Mouse (Mus musculus) G1E (cell line): ENCODE data around the gene Prap1. TPM values are rescaled to one million over a fixed set of nuclear protein-coding genes. Genes with fewer than 3 reads are reported as not detected.

Experiments used
- ATAC-seq: 2 replicates; pipeline ENCODE4 v1.8.0; 2016; ENCODE audit warnings: mild to moderate bottlenecking; ENCODE audit not compliant: insufficient number of reproducible peaks, poor library complexity, low FRiP score, severe bottlenecking; ENCODE audit errors: extremely low read depth
- DNase-seq: peaks from one replicate; pipeline ENCODE4 v3.0.0; 2012; ENCODE audit warnings: low spot score
- H3K27me3 ChIP-seq: 2 replicates; pipeline ENCODE4 v1.6.1; 2012; ENCODE audit warnings: mild to moderate bottlenecking, low read length, inconsistent platforms; ENCODE audit not compliant: insufficient read depth
- H3K36me3 ChIP-seq: replicated peaks from 2 replicates; pipeline ENCODE3; 2012; ENCODE audit warnings: mild to moderate bottlenecking, inconsistent platforms
- H3K4me1 ChIP-seq: 2 replicates; pipeline ENCODE4 v1.6.1; 2012; ENCODE audit warnings: low read depth, low read length, inconsistent platforms, mixed read lengths; ENCODE audit not compliant: insufficient read depth
- H3K4me3 ChIP-seq: 2 replicates; pipeline ENCODE4 v1.5.1; 2012; ENCODE audit warnings: low read depth, mild to moderate bottlenecking, inconsistent platforms, low read length, moderate library complexity, mixed read lengths
- H3K9me3 ChIP-seq: replicated peaks from 2 replicates; pipeline ENCODE4 v1.6.1; 2012; ENCODE audit warnings: inconsistent platforms
- CTCF ChIP-seq: IDR thresholded peaks from 2 replicates; pipeline ENCODE4 v1.5.1; 2012; ENCODE audit warnings: low read depth, low read length, inconsistent platforms, mixed read lengths
- GATA1 ChIP-seq: IDR thresholded peaks from 2 replicates; pipeline ENCODE4 v1.6.1; 2012; ENCODE audit warnings: borderline replicate concordance, low read length, inconsistent platforms, mixed read lengths
- GATA2 ChIP-seq: IDR thresholded peaks from 2 replicates; pipeline ENCODE4 v1.6.1; 2012; ENCODE audit warnings: low read depth, low read length, inconsistent platforms, borderline replicate concordance
- POLR2AphosphoS5 ChIP-seq: IDR thresholded peaks from 2 replicates; pipeline ENCODE4 v1.6.1; 2012; ENCODE audit warnings: low read depth, low read length, inconsistent platforms; ENCODE audit not compliant: insufficient replicate concordance
- TAL1 ChIP-seq: conservative IDR thresholded peaks from 2 replicates; pipeline ENCODE4 v1.6.1; 2012; ENCODE audit warnings: low read depth, low read length, inconsistent platforms, mixed read lengths
- polyA plus RNA-seq: library from polyadenylated mRNA; stranded (reverse); fragments of >175 nt; gene quantifications from 2 replicates; pipeline ENCODE4 v1.2.3, GENCODE M21; 2012
- total RNA-seq, 2 experiments: library from RNA; stranded (forward) in 1 of 2; stranded (reverse) in 1 of 2; fragments of 200-1000 nt in 1 of 2; fragments of >200 nt in 1 of 2; fragmentation: Nextera tagmentation in 1 of 2; gene quantifications; 2 replicates each; pipeline ENCODE4 v1.2.3; 2014 to 2017

Gene Prap1
- total and polyA plus RNA-seq, 3 experiments = not detected

DNA sequence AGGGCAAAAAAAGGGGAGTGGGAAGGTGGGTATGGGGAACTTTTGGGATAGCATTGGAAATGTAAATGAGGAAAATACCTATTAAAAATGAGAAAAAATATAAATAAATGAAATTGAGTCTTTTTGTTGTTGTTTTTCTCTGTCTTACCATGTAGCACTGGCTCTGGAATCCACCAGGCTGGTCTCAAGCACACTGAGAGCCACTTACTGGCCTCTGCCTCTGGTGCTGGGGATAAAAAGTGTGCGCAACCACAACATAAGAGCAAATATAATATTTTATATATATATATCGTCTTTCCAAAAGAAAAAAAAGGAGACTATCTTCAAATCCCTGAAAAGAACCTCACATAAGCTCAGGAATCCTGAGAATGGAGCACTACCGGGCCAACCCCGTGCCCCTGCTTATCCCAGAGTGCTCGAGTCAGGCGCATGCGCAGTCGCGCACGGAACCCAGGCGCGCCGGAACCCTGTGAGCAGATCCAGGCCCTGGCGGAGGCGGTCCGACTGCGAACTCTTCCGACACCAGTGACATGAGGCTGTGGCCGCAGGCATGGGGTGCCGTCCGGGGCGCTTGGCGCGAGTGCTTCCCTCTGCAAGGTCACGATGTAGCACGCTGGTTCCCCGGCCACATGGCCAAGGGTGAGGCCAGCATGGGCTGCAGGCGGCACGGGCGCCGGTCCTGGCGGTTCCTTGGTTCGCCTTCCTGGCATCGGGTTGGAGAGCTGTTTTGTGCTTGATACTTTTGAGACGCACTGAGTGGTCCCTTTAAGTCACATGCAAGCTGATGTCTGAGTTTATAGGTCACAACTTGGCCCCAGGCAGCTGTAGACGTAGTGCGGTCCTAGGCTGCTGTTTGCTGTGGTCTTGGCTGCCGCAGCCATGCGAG lies 44.2 kb downstream of the Prap1 start, which contains the start of gene Mtg1:
Gene Mtg1, plus strand, starts transcription at position 430 of the 886 bp plus-strand sequence.
- TF ChIP-seq TAL1 (no peak), GATA1 (no peak), POLR2AphosphoS5 (no peak), CTCF (no peak), GATA2 (no peak)
- H3K36me3 ChIP-seq = peaks cover 58% of the 10 kb centered on the region
- H3K9me3 ChIP-seq = no peaks in the 10 kb centered on the region
- peak; percentile 68 for ATAC-seq
- H3K4me1 ChIP-seq = peaks cover 64% of the 10 kb centered on the region
- DNase-seq = peak; percentile 90
- H3K4me3 ChIP-seq = peak within 1 kb of the TSS; percentile 96
- H3K27me3 ChIP-seq = no peaks in the 10 kb centered on the region

- DNase-seq (no peak), ATAC-seq (no peak; the same call in 1 of the 2 replicates)
Measured at GRCm38 (mm10) chr7:140138021-140138310, 44.8 kb downstream of the Prap1 start.

DNA sequence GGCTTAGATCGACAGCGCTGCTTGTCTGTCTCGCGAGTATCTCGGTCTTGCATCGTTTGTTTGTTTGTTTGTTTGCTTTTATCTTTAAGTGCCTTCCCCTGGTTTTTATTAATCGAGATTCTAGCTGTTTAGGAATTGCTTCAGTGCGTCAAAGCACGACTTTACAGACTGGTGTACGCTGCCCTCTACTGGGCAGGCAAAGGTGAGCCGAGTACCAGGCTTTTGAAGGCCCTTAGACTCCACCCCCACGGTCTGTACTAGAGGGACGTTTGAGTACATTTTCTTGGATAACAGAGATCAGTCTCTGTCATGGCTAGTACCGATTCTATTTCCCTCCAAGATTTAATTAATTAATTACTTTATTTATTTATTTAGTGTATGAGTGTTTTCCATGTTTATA lies 48.2 kb downstream of the Prap1 start:
- TF ChIP-seq CTCF (peak; percentile 46), TAL1 (no peak), GATA1 (no peak), GATA2 (no peak), POLR2AphosphoS5 (no peak)
- H3K9me3 ChIP-seq = no peaks in the 10 kb centered on the region
- no peaks in the 10 kb centered on the region for H3K27me3 ChIP-seq
- H3K36me3 ChIP-seq = peaks cover 65% of the 10 kb centered on the region
- DNase-seq (peak; percentile 70), ATAC-seq (peak; percentile 41)
- no peak overlapping the region for H3K4me3 ChIP-seq
- peaks cover 34% of the 10 kb centered on the region for H3K4me1 ChIP-seq

More at GRCm38 (mm10) chr7:140138021-140138310, 44.8 kb downstream of the Prap1 start:
- peaks cover 58% of the 10 kb centered on the region for H3K4me1 ChIP-seq
- TF ChIP-seq POLR2AphosphoS5 = no peak
- peak overlapping the region; percentile 96 for H3K4me3 ChIP-seq
- no peaks in the 10 kb centered on the region for H3K9me3 ChIP-seq
- H3K27me3 ChIP-seq = no peaks in the 10 kb centered on the region
- peaks cover 61% of the 10 kb centered on the region for H3K36me3 ChIP-seq

DNA sequence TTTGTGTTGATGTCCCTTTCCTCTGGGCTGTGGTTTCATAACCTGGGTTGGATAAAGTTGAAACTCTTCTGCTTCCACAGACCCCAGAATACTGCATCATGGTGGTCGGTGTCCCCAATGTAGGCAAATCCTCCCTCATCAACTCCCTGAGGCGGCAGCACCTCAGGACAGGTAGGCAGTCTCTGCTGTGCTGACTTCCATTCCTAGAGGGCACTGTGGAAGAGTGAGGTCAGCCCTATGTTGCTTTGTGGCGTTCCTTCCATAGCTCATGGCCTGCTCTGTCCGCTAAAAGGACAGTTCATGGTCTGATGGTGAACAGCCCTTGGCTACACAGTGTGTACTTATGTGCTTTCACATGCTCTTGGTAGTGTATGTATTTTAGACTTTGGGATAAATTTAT lies 51.4 kb downstream of the Prap1 start:
- Histone ChIP-seq H3K36me3 (peaks cover 82% of the 10 kb centered on the region), H3K4me1 (peaks cover 15% of the 10 kb centered on the region), H3K9me3 (no peaks in the 10 kb centered on the region), H3K4me3 (no peak overlapping the region), H3K27me3 (no peaks in the 10 kb centered on the region)
- DNase-seq (no peak), ATAC-seq (no peak)
- TF ChIP-seq CTCF (no peak), TAL1 (no peak), POLR2AphosphoS5 (no peak)

Other genes starting within 250 kb of the Prap1 start
- not detected in 2 replicates for gene Kndc1, start 198.7 kb upstream of the Prap1 start, total RNA-seq (2014; fragmentation: Nextera tagmentation)
- gene Kndc1, start 198.7 kb upstream of the Prap1 start, total RNA-seq (2017) = 0.12 and 0.38 TPM in 2 replicates
- gene Kndc1, start 198.7 kb upstream of the Prap1 start, polyA plus RNA-seq = not detected in 2 replicates
- gene Utf1, start 149.6 kb upstream of the Prap1 start, total RNA-seq (2014; fragmentation: Nextera tagmentation) = not detected in 2 replicates
- gene Utf1, start 149.6 kb upstream of the Prap1 start, total RNA-seq (2017) = not detected in 2 replicates
- not detected in 2 replicates for gene Utf1, start 149.6 kb upstream of the Prap1 start, polyA plus RNA-seq
- not detected in 2 replicates for gene 6430531B16Rik, start 114.6 kb upstream of the Prap1 start, total RNA-seq (2014; fragmentation: Nextera tagmentation)
- 0.11 TPM in 1 of 2 replicates, not detected in the other for gene 6430531B16Rik, start 114.6 kb upstream of the Prap1 start, total RNA-seq (2017)
- not detected in 2 replicates for gene 6430531B16Rik, start 114.6 kb upstream of the Prap1 start, polyA plus RNA-seq
- gene Adam8, start 100.8 kb upstream of the Prap1 start, total RNA-seq (2014; fragmentation: Nextera tagmentation) = not detected in 2 replicates
- gene Adam8, start 100.8 kb upstream of the Prap1 start, total RNA-seq (2017) = 0.12 and 0.76 TPM in 2 replicates
- gene Adam8, start 100.8 kb upstream of the Prap1 start, polyA plus RNA-seq = 0.03 and 0.07 TPM in 2 replicates
- 25.7 and 27.8 TPM in 2 replicates for gene Zfp511, start 57.0 kb upstream of the Prap1 start, total RNA-seq (2014; fragmentation: Nextera tagmentation)
- gene Zfp511, start 57.0 kb upstream of the Prap1 start, total RNA-seq (2017) = 23.8 TPM in 2 replicates
- gene Zfp511, start 57.0 kb upstream of the Prap1 start, polyA plus RNA-seq = 15.0 and 17.4 TPM in 2 replicates
- gene Tubgcp2, start 56.7 kb upstream of the Prap1 start, total RNA-seq (2014; fragmentation: Nextera tagmentation) = 46.3 and 51.8 TPM in 2 replicates
- 33.9 and 41.9 TPM in 2 replicates for gene Tubgcp2, start 56.7 kb upstream of the Prap1 start, total RNA-seq (2017)
- gene Tubgcp2, start 56.7 kb upstream of the Prap1 start, polyA plus RNA-seq = 7.4 and 12.2 TPM in 2 replicates
- not detected in 2 replicates for gene Msx3, start 44.3 kb upstream of the Prap1 start, total RNA-seq (2014; fragmentation: Nextera tagmentation)
- 0.11 and 0.12 TPM in 2 replicates for gene Msx3, start 44.3 kb upstream of the Prap1 start, total RNA-seq (2017)
- gene Msx3, start 44.3 kb upstream of the Prap1 start, polyA plus RNA-seq = not detected in 2 replicates
- not detected in 2 replicates for gene Caly, start 10.8 kb upstream of the Prap1 start, total RNA-seq (2014; fragmentation: Nextera tagmentation)
- not detected in 2 replicates for gene Caly, start 10.8 kb upstream of the Prap1 start, total RNA-seq (2017)
- gene Caly, start 10.8 kb upstream of the Prap1 start, polyA plus RNA-seq = not detected in 2 replicates
- gene Fuom, start 9.0 kb downstream of the Prap1 start, total RNA-seq (2014; fragmentation: Nextera tagmentation) = 6.7 TPM in 1 of 2 replicates, not detected in the other
- gene Fuom, start 9.0 kb downstream of the Prap1 start, total RNA-seq (2017) = 16.0 and 17.4 TPM in 2 replicates
- gene Fuom, start 9.0 kb downstream of the Prap1 start, polyA plus RNA-seq = 17.4 and 18.2 TPM in 2 replicates
- gene Paox, start 22.4 kb downstream of the Prap1 start, total RNA-seq (2014; fragmentation: Nextera tagmentation) = 9.4 and 10.5 TPM in 2 replicates
- 11.4 and 11.7 TPM in 2 replicates for gene Paox, start 22.4 kb downstream of the Prap1 start, total RNA-seq (2017)
- 3.0 and 6.0 TPM in 2 replicates for gene Paox, start 22.4 kb downstream of the Prap1 start, polyA plus RNA-seq
- 32.6 TPM in 2 replicates for gene Echs1, start 23.1 kb downstream of the Prap1 start, total RNA-seq (2014; fragmentation: Nextera tagmentation)
- 81.5 and 96.9 TPM in 2 replicates for gene Echs1, start 23.1 kb downstream of the Prap1 start, total RNA-seq (2017)
- 2.2 and 5.8 TPM in 2 replicates for gene Echs1, start 23.1 kb downstream of the Prap1 start, polyA plus RNA-seq
- gene Mtg1, start 44.2 kb downstream of the Prap1 start, total RNA-seq (2014; fragmentation: Nextera tagmentation) = 29.0 and 41.0 TPM in 2 replicates
- 10.2 and 10.5 TPM in 2 replicates for gene Mtg1, start 44.2 kb downstream of the Prap1 start, total RNA-seq (2017)
- gene Mtg1, start 44.2 kb downstream of the Prap1 start, polyA plus RNA-seq = 10.5 and 11.2 TPM in 2 replicates
- not detected in 2 replicates for gene Sprn, start 61.5 kb downstream of the Prap1 start, total RNA-seq (2014; fragmentation: Nextera tagmentation)
- 0.11 TPM in 1 of 2 replicates, not detected in the other for gene Sprn, start 61.5 kb downstream of the Prap1 start, total RNA-seq (2017)
- gene Sprn, start 61.5 kb downstream of the Prap1 start, polyA plus RNA-seq = not detected in 2 replicates
- not detected in 2 replicates for gene Olfr522, start 71.4 kb downstream of the Prap1 start, total RNA-seq (2014; fragmentation: Nextera tagmentation)
- gene Olfr522, start 71.4 kb downstream of the Prap1 start, total RNA-seq (2017) = under 0.01 and 0.05 TPM in 2 replicates
- gene Olfr522, start 71.4 kb downstream of the Prap1 start, polyA plus RNA-seq = not detected in 2 replicates
- gene Olfr523, start 79.8 kb downstream of the Prap1 start, total RNA-seq (2014; fragmentation: Nextera tagmentation) = not detected in 2 replicates
- 0.06 and 0.11 TPM in 2 replicates for gene Olfr523, start 79.8 kb downstream of the Prap1 start, total RNA-seq (2017)
- gene Olfr523, start 79.8 kb downstream of the Prap1 start, polyA plus RNA-seq = not detected in 2 replicates
- gene Olfr524, start 112.6 kb downstream of the Prap1 start, total RNA-seq (2014; fragmentation: Nextera tagmentation) = not detected in 2 replicates
- gene Olfr524, start 112.6 kb downstream of the Prap1 start, total RNA-seq (2017) = 0.05 and 0.06 TPM in 2 replicates
- not detected in 2 replicates for gene Olfr524, start 112.6 kb downstream of the Prap1 start, polyA plus RNA-seq
- gene Cd163l1, start 124.9 kb downstream of the Prap1 start, total RNA-seq (2014; fragmentation: Nextera tagmentation) = not detected in 2 replicates
- gene Cd163l1, start 124.9 kb downstream of the Prap1 start, total RNA-seq (2017) = not detected in 2 replicates
- not detected in 2 replicates for gene Cd163l1, start 124.9 kb downstream of the Prap1 start, polyA plus RNA-seq
- gene 5830411N06Rik, start 153.9 kb downstream of the Prap1 start, total RNA-seq (2014; fragmentation: Nextera tagmentation) = not detected in 2 replicates
- gene 5830411N06Rik, start 153.9 kb downstream of the Prap1 start, total RNA-seq (2017) = 0.05 TPM in 1 of 2 replicates, not detected in the other
- not detected in 2 replicates for gene 5830411N06Rik, start 153.9 kb downstream of the Prap1 start, polyA plus RNA-seq
- gene Olfr525, start 227.5 kb downstream of the Prap1 start, total RNA-seq (2014; fragmentation: Nextera tagmentation) = not detected in 2 replicates
- gene Olfr525, start 227.5 kb downstream of the Prap1 start, total RNA-seq (2017) = 0.06 and 0.16 TPM in 2 replicates
- gene Olfr525, start 227.5 kb downstream of the Prap1 start, polyA plus RNA-seq = not detected in 2 replicates
- gene Olfr527, start 240.6 kb downstream of the Prap1 start, total RNA-seq (2014; fragmentation: Nextera tagmentation) = not detected in 2 replicates
- gene Olfr527, start 240.6 kb downstream of the Prap1 start, total RNA-seq (2017) = 0.06 and 0.44 TPM in 2 replicates
- gene Olfr527, start 240.6 kb downstream of the Prap1 start, polyA plus RNA-seq = not detected in 2 replicates